Mouse (Mus musculus): ENCODE measurements around the gene Vsig4. TPM values are rescaled to one million over a fixed set of nuclear protein-coding genes. Genes with fewer than 3 reads are reported as not detected.

Gene Vsig4
- polyA plus RNA-seq (2021; fragmentation: Nextera tagmentation), result not detected in 2 replicates
- long read RNA-seq, experiment 1, result 0 reads
- long read RNA-seq, experiment 2, result 0 reads

DNA sequence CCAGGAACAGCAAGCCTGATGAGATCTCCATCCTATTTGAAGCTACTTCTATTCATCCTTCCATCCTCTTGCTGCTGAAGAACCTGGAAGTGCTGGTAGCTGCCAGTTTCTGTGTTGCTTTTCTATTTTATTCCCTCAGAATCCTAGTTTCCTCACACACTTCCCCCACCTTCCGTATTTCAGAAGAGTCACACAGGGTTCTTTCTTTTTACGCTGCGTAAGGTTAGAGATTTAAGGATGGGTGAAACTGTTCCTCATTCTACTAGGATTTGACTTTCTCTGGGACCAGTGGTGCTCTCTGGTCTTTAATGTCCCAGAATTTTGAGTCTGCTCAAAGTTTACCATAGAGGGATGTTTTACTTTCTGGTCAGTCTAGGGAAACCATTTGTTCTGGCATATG, at the start of gene Vsig4:
TSS of gene Vsig4 (minus strand) at position 101 of the 400 bp plus-strand sequence.

Small RNA genes lying within 50 kb of the gene (microRNA-seq; reads per million reads assigned to microRNA genes)
- 6.7 reads per million, percentile 24 among the genes with 10 or more reads in this experiment for gene Mir223

Other genes starting within 250 kb of the Vsig4 start
- gene Msn, start 197.4 kb downstream of the Vsig4 start, polyA plus RNA-seq (2021; fragmentation: Nextera tagmentation), result 17.7 and 18.2 TPM in 2 replicates
- 2.1 and 2.2 TPM in 2 replicates for gene Heph, start 161.9 kb upstream of the Vsig4 start, polyA plus RNA-seq (2021; fragmentation: Nextera tagmentation)
- 0.06 and 0.24 TPM in 2 replicates for gene Hsf3, start 162.9 kb upstream of the Vsig4 start, polyA plus RNA-seq (2021; fragmentation: Nextera tagmentation)

Measured in layer of hippocampus, adult 6 months (tissue).